Mouse (Mus musculus) kidney, postnatal 0 days (tissue): Measurements from ENCODE around the gene Gm20695. TPM values are rescaled to one million over a fixed set of nuclear protein-coding genes. Genes with fewer than 3 reads are reported as not detected.
A peak's percentile ranks its signal among the peaks of the same experiment; 100 is the strongest.

Source experiments
- ATAC-seq: fragments of 200-750 bp; cut with Nextera tagmentation; replicated peaks from 2 replicates; pipeline ENCODE4 v1.8.0; 2017; ENCODE audit warnings: low read depth, moderate number of reproducible peaks, moderate TSS enrichment, moderate library complexity; ENCODE audit not compliant: low FRiP score
- DNase-seq: peaks from one replicate; pipeline ENCODE4 v3.0.0-alpha.2; 2016; ENCODE audit warnings: low spot score
- H3K27ac ChIP-seq: fragments of 300-500 bp; sonication (generic); 2 replicates; pipeline ENCODE4 v1.5.1; 2014; ENCODE audit warnings: mild to moderate bottlenecking
- H3K27me3 ChIP-seq: fragments of 300-500 bp; sonication (generic); 2 replicates; pipeline ENCODE4 v1.6.1; 2014; ENCODE audit warnings: low read length, mixed read lengths; ENCODE audit not compliant: insufficient read depth
- H3K36me3 ChIP-seq: fragments of 300-500 bp; sonication (generic); 2 replicates; pipeline ENCODE4 v1.6.1; 2014; ENCODE audit warnings: low read length, mixed read lengths; ENCODE audit not compliant: insufficient read depth
- H3K4me1 ChIP-seq: fragments of 300-500 bp; sonication (generic); replicated peaks from 2 replicates; pipeline ENCODE4 v1.6.1; 2014; ENCODE audit warnings: antibody characterized with exemption, low read length, mixed read lengths; ENCODE audit not compliant: insufficient read depth
- H3K4me2 ChIP-seq: fragments of 300-500 bp; sonication (generic); 2 replicates; pipeline ENCODE4 v1.6.1; 2014; ENCODE audit warnings: mild to moderate bottlenecking, low read length, moderate library complexity, mixed read lengths
- H3K4me3 ChIP-seq: fragments of 300-500 bp; sonication (generic); replicated peaks from 2 replicates; pipeline ENCODE4 v1.5.1; 2014; ENCODE audit warnings: low read depth, low read length
- H3K9ac ChIP-seq: fragments of 300-500 bp; sonication (generic); 2 replicates; pipeline ENCODE4 v1.6.1; 2014; ENCODE audit warnings: low read depth, low read length
- H3K9me3 ChIP-seq: fragments of 300-500 bp; sonication (generic); replicated peaks from 2 replicates; pipeline ENCODE4 v1.6.1; 2016; ENCODE audit warnings: low read length, inconsistent platforms, mixed read lengths
- CTCF ChIP-seq: IDR thresholded peaks from 2 replicates; pipeline ENCODE4 v1.5.1; 2016; ENCODE audit warnings: antibody characterized with exemption, low read depth, mild to moderate bottlenecking, moderate library complexity
- WGBS: fragments of 180-500 bp; shearing (Covaris S2); extraction: QIAGEN DNeasy Blood & Tissue Kit; methylation state at CpG from one replicate; pipeline ENCODE4 v1.1.7; 2014; 5-methylcytosine and 5-hydroxymethylcytosine counted together
- polyA plus RNA-seq: library from polyadenylated mRNA; unstranded; fragments of >200 nt; fragmentation: Nextera tagmentation; extraction: Ambion mirVana; gene quantifications from 2 replicates; pipeline ENCODE4 v1.2.1, GENCODE M21; 2015

The Gm20695 gene
- polyA plus RNA-seq, 1 experiment from 2014 or later, result 2.6 TPM

- Histone ChIP-seq H3K27ac (peak within 1 kb of the TSS; percentile 76; the same call in 1 of the 2 replicates), H3K9ac (peak within 1 kb of the TSS; percentile 82), H3K9me3 (no peaks in the 10 kb centered on the region), H3K27me3 (no peaks in the 10 kb centered on the region), H3K4me2 (peak within 1 kb of the TSS; percentile 84), H3K4me3 (peak within 1 kb of the TSS; percentile 63), H3K4me1 (peaks cover 5% of the 10 kb centered on the region), H3K36me3 (peaks cover 15% of the 10 kb centered on the region)
- peak; percentile 98 for DNase-seq
- under 1% methylated on average over 33 of the region's 33 CpGs for WGBS
- TF ChIP-seq CTCF, result peak; percentile 83
- peak; percentile 99 for ATAC-seq
These were observed 24.2 kb downstream of the Gm20695 start, which contains the start of the genes 1700037C18Rik and Cluap1 for GRCm38 (mm10) chr16:3908537-3909111. Gene 1700037C18Rik, minus strand, starts transcription at chr16:3908689. Gene Cluap1, plus strand, starts transcription at chr16:3908801.

- peaks cover 5% of the 10 kb centered on the region for H3K4me1 ChIP-seq
- 0 out of 2 replicates have a peak overlapping the region, but pooled peaks have one; percentile 76 for H3K27ac ChIP-seq
- DNase-seq, result peak; percentile 6
- WGBS, result 5% methylated on average over 20 of the region's 20 CpGs
- no peaks in the 10 kb centered on the region for H3K27me3 ChIP-seq
- peak overlapping the region; percentile 63 for H3K4me3 ChIP-seq
- H3K9ac ChIP-seq, result peak overlapping the region; percentile 82
- no peak for TF ChIP-seq CTCF
- ATAC-seq, result no peak
- H3K9me3 ChIP-seq, result no peaks in the 10 kb centered on the region
- H3K4me2 ChIP-seq, result peak overlapping the region; percentile 84
- peaks cover 14% of the 10 kb centered on the region; the same call in 1 of the 2 replicates for H3K36me3 ChIP-seq
These were observed 24.7 kb downstream of the Gm20695 start for GRCm38 (mm10) chr16:3909118-3909517.

GRCm38 (mm10) chr16:3920756-3921155 is 36.3 kb downstream of the Gm20695 start:
- H3K4me2 ChIP-seq, result no peak overlapping the region
- no peak for TF ChIP-seq CTCF
- no peak for DNase-seq
- no peak overlapping the region for H3K9ac ChIP-seq
- 94% methylated on average over 2 of the region's 2 CpGs for WGBS
- H3K4me3 ChIP-seq, result no peak overlapping the region
- H3K9me3 ChIP-seq, result no peaks in the 10 kb centered on the region
- no peak overlapping the region for H3K27ac ChIP-seq
- peaks cover 10% of the 10 kb centered on the region for H3K36me3 ChIP-seq
- no peaks in the 10 kb centered on the region for H3K27me3 ChIP-seq
- H3K4me1 ChIP-seq, result no peaks in the 10 kb centered on the region
- no peak for ATAC-seq

DNA sequence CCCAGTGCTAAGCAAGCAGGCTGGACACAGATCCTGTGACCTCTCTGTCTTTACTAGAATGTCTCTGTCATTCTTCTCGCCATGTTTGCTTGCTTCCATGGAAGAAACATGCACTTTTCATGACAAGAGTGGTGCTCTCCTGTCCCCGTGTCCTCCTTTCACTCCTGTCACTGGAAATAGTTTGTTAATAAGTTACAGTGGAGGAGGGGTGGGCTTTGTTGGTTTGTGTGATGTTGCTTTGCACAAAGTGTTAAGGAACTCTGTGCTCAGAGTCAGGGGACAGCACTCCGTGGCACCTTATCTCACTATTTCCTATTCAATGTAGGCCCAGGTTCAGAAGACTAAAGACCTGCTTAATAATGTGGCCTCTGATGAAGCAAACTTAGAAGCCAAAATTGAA is 39.1 kb downstream of the Gm20695 start:
- ATAC-seq (no peak), DNase-seq (no peak)
- no peak overlapping the region for H3K27ac ChIP-seq
- no peak for TF ChIP-seq CTCF
- H3K27me3 ChIP-seq, result no peaks in the 10 kb centered on the region
- WGBS, result 79% methylated on average over 3 of the region's 3 CpGs
- no peak overlapping the region for H3K9ac ChIP-seq
- no peaks in the 10 kb centered on the region for H3K4me1 ChIP-seq
- no peak overlapping the region for H3K4me2 ChIP-seq
- H3K36me3 ChIP-seq, result peaks cover 9% of the 10 kb centered on the region
- no peaks in the 10 kb centered on the region for H3K9me3 ChIP-seq
- H3K4me3 ChIP-seq, result no peak overlapping the region

DNA sequence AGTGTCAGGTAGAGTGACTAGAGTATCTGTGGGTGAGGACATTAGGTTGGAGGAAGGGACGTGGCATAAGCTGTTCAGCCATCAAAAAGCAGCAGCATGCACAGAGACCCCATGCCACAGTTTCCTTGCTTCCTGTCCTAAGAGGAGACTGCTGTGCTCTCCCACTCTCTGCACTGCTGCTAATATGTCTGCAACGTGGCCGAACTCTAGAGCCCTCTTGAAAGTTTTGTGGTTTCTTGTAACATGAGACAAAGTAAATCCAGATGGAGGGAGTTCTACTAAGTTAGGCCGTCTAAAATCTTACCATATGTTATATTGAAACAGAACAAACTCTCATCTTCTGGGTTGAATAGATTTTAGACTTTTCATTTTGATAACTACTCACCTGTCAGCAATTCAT is 39.5 kb downstream of the Gm20695 start:
- no peak overlapping the region for H3K4me3 ChIP-seq
- no peak for DNase-seq
- ATAC-seq, result no peak
- H3K9ac ChIP-seq, result no peak overlapping the region
- H3K27me3 ChIP-seq, result no peaks in the 10 kb centered on the region
- peaks cover 10% of the 10 kb centered on the region for H3K36me3 ChIP-seq
- no peak overlapping the region for H3K4me2 ChIP-seq
- H3K27ac ChIP-seq, result no peak overlapping the region
- no peaks in the 10 kb centered on the region for H3K9me3 ChIP-seq
- no peaks in the 10 kb centered on the region for H3K4me1 ChIP-seq
- TF ChIP-seq CTCF, result no peak
- WGBS, result 40% methylated on average over 4 of the region's 4 CpGs

GRCm38 (mm10) chr16:3928582-3928981 is 44.1 kb downstream of the Gm20695 start:
- DNase-seq, result no peak

More at GRCm38 (mm10) chr16:3928582-3928981, 44.1 kb downstream of the Gm20695 start:
- no peaks in the 10 kb centered on the region for H3K4me1 ChIP-seq
- H3K27me3 ChIP-seq, result no peaks in the 10 kb centered on the region
- TF ChIP-seq CTCF, result no peak
- no peak overlapping the region for H3K9ac ChIP-seq
- ATAC-seq, result no peak
- H3K4me2 ChIP-seq, result no peak overlapping the region
- H3K9me3 ChIP-seq, result no peaks in the 10 kb centered on the region
- 50% methylated on average over 1 of the region's 1 CpGs for WGBS
- H3K4me3 ChIP-seq, result no peak overlapping the region
- no peak overlapping the region for H3K27ac ChIP-seq
- H3K36me3 ChIP-seq, result peaks cover 19% of the 10 kb centered on the region
